Mouse (Mus musculus): Measurements from ENCODE around the gene Camk2n1.

Gene Camk2n1

DNA sequence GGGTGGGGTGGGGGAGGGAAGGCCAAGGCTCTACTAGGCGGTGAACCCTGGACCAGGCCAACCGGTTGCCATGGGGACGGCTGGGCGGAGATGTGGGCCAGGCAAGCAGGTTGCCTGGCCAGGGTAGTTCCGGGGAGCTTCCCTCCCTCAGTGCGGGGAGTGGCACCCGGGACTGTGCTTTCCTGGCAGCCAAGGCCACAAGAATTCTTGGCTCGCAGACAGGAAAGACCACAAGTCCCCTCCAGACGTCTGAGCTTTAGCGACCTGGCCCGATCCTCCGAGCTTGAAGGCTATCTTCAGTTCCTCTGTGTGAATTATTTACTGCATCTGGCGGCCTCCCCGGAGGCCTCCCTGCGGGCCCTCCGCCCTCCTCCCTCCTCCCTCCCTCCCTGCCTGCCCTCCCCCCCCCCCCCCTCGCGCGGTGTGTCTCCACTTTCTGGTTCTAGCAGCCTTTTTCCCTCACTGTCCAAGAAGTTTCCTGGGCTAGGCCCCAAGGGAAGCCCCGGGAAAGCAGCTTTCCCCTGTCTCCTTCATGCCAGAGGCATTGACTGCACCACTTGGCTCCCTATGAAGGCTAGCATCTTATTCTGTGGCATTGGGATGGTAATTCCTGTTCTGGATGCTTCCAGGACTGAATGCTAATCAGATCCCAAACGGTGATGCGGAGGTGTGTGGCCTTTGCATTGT lies 10.7 kb downstream of the Camk2n1 start:
- DNase-seq (ENCODE audit: low spot score in 2 of 2), result no peak

DNA sequence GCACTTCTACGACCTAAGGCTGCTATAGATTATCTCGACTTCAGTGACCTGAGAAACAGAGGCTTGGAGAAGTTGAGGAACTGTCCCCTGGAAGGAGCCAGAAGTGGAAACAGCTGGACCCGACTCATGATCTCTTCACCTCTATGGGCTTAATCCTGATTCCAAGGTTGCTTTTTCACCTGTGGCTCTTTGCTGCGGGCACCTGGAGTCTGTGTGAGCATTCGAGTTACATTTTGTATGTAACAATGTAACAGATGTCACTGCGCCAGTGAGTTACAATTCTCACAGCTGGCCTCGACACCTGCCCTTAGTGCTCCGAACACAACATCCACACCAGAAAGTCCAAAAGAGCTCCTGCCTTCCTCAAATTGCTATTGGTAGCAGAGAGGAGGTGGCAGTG lies 11.3 kb downstream of the Camk2n1 start:
- DNase-seq (ENCODE audit: low spot score in 2 of 2), result no peak

DNA sequence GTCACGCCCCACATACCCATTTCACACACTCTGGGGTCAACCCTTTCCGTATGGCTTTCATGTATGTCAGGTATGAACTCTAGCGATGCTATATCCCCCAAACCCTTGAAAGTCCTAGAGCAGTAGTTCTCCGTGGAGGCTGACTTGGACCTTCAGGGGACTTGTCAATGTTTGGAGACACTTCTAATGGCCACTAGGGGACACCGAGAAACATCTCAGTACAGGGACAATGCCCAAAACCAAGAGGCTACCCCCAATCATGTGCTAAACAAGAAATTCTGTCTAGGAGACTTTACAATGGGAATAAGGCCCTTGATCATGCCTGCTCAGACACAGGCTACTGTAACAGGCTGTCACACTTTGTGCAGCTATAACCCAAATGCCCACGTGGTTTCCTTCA lies 12.6 kb downstream of the Camk2n1 start:
- DNase-seq (ENCODE audit: low spot score in 2 of 2), result no peak

DNA sequence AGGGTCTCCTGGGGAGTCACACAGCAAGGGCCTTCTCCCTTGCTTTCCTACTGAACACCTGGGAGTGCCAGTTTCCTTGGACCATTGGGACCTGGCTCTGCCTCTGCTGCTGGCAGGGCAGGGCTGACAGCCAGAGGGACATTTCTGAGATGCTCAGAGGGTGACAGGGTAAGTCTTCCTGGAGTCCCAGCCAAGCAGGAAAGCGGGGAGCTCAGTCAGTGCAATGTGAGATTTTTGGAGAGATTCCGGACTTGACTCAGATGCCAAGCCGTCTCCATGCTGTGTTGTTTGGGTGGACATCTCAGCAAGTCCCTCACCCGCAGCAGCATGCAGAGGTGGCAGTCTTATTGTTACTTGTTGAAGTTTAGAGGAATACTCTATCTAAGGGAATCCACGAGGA lies 13.3 kb downstream of the Camk2n1 start:
- no peak for DNase-seq (ENCODE audit: low spot score in 2 of 2)

DNA sequence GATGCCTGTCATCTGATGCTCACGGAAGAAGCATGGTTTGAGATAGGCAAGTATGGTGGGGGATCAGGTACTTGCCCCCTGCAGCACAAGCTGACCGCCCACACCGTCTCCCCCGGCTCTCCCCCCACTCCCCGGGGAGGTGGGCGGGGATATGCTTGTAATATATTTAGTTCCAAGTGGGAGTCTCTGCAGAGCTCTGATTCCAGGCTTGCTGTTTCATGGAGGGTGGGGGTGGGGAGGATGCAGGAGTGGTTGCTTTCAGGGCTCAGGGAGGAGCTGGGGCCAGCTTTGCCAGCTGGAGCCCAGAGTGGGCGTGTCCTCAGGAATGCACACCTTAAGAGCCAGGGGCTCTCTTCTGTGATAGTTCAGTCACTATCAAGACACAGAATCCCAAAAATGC lies 15.0 kb downstream of the Camk2n1 start:
- no peak for DNase-seq (ENCODE audit: low spot score in 2 of 2)

DNA sequence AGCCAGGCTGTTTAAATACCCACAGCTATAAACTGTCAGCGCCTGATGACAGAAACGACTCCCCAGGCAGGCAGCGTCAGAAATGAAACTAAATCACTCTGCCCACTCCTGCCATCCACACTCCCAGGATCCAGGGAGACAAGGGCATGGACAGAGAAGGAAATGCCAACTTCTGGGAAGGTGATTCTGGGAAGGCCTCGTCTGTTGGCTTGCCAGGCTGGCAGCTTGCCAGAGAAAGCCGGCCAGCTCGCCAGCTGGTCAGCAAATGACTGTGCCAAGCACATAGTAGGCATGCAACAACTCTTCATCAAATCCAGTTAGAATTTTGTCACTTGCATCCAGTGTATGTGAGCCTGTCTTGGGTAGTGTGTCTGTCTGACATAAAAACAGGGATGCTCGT lies 17.1 kb downstream of the Camk2n1 start:
- DNase-seq (ENCODE audit: low spot score in 2 of 2), result no peak

DNA sequence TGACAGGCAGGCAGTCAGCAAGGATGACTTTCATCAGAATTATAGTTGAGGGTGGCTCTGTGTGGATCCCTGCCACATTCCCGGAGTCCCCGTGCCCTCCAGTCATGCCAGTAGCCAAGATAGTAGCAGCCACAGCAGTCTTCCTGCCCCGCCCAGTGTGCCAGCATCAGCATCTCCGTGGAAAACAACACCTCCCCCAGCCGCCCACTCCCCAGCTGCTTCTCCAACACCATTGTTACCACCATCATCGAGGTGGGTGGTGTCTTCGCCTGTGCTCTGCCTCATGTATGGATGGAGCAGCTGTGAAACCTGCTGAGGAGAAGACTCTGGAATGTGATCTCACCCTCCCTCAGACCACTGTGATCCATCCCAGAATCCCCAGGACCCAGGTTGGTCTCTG lies 25.5 kb downstream of the Camk2n1 start:
- DNase-seq (ENCODE audit: low spot score in 2 of 2), result no peak

DNA sequence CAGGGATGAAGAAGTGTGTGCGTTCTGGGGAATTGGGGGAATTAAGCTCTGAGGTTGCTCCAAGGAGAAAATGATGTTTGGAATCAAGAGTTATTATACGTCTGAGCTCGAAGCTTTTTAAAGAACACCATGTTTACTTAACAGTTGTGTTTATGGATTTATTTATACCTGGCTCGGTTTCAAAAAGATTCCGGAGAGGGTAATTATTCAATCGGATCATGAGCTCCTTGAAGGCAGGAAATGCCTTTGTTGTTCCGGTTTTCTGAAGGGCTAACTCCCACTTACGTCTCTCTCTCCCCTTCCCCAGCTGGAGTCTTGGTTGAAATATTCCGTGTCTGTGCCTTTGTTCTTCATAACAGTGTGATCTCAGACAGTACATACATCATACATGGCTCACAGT lies 26.8 kb downstream of the Camk2n1 start:
- no peak for DNase-seq (ENCODE audit: low spot score in 2 of 2)

DNA sequence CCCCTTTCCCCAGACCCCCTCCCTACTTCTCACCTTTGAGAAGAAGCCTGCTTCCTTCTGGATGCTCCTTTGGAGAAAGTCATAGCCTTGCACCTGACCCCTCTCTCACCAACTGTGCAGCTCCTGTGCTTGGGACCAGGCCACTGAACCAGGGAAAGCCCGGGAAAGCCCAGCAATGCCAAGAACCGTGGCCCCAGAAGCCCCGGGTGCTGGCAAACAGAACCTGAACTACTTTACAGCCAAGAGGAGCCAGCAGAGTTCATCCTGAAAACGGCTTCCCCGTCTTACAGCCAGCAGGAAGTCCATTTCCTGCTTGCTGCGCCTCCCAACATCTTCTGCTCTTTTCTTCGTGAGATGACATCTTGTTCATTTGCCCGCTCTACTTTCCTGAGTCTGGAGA lies 28.6 kb downstream of the Camk2n1 start:
- no peak for DNase-seq (ENCODE audit: low spot score in 2 of 2)

DNA sequence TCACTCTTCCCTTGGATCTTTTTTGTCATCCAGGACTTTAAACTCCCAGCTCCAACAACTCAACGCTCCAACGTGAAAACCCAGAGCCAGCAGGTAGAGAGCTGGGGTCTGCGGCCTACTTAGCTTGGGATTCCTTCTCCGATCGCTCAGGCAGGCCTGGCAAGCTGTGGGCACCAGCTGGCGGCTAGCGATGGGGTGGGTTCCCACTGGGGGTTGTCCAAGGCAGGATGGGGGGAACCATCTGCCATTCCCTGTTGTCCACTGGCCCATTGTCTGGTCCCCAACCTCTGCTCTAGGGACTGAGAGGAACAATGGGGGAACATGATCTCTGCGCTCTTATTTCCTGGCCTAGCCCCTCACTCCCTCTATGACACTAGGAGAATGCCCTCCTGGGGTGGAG lies 34.1 kb downstream of the Camk2n1 start:
- no peak for DNase-seq (ENCODE audit: low spot score in 2 of 2)

DNA sequence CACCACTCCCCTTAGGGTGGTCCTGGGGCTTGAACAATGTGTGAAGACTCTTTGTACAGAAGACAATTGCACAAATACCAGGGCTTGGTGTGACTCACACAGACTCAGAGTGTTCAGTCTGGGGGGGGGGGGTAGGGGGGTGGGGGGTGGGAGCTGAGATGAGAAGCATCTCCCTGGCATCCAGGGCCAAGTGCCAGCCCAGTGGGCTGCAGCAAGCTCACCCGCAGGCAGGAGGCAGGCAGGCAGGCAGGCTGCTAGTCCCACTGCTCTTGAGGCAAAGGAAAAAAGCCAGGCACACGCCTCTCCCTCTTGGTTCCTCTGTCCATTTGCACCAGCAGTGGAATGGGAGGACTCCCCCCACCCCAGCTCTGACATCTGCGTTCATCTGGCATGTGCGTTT lies 37.0 kb downstream of the Camk2n1 start:
- DNase-seq (ENCODE audit: low spot score in 2 of 2), result no peak

DNA sequence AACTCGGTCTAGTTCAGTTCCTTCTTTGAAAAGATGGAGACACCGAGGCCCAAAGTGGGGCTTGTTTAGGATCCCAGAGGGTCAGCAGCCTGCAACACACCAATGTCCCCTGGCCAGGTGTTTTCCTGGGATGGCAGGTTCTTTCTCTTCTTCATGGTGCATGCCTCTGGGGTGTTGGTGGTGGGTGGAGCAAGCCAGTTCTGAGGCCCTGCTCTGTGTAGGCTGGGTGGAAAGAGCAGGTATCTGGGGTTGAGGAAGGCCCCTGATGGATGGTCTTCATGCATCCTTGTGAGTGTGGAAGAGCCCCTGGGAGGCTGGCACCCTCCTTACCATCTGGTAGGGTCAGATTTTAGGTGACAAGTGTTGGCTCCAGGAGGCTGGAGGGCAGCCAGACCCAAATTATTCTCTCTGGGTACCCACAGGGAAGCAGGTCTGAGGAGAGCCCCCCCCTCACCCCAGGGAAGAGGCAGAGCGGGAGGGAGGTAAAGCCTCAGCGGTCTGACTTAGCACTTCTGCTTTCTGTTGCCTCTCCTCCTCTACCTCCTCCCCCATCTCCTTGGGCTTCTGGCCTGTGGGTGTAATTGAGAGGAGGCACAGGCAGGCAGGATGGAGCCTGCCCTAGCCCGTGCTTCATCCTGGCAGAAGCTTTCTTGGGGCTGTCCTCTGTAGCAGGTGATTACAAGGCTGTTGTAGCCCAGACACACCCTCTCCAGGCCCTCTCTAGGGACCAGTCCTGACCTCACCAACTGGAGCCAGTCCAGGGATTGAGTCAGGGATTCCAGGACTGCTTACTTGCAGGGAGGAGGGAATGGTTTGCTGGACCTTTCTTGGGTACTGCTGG lies 39.3 kb downstream of the Camk2n1 start:
- no peak for DNase-seq (ENCODE audit: low spot score in 2 of 2)

DNA sequence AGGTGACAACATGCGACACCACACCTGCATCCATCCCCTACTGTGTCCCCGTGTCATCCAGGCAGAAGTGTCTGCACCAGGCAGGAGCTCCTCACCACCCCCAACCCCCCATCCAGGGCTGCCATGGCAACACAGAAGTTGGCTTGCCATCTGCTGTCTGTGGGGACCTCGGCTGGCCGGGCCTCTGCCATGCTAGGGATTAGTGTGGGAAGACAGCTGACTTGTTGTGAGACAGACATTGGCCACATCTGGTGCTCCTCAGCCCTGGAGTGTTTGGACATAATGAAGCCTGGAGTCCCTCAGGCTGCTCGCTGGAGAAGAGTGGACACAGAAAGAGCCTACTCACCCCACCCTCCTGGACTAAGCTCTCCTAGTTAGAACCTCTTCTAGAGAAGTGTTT lies 40.8 kb downstream of the Camk2n1 start:
- no peak for DNase-seq (ENCODE audit: low spot score in 2 of 2)

DNA sequence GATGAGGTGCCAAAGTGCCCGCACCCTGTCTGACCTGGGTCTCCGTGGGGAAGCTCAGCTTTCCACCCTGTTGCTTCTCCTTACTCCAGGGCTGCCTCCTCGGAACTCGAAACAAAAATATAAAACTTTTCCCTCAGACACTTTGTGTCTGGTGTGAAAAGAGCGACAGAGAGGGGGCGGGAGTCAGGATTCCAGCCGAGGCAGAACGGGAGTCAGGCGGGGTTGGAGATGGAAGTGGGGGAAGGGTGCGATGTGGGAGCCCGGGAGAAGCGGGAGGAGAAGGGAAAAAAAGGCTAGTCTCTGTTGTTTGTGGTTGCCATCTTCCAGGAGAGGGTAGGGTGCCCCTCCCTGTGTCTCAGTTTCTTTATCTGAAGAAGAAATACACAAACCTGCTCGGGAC lies 41.7 kb downstream of the Camk2n1 start:
- DNase-seq (ENCODE audit: low spot score in 2 of 2), result no peak

DNA sequence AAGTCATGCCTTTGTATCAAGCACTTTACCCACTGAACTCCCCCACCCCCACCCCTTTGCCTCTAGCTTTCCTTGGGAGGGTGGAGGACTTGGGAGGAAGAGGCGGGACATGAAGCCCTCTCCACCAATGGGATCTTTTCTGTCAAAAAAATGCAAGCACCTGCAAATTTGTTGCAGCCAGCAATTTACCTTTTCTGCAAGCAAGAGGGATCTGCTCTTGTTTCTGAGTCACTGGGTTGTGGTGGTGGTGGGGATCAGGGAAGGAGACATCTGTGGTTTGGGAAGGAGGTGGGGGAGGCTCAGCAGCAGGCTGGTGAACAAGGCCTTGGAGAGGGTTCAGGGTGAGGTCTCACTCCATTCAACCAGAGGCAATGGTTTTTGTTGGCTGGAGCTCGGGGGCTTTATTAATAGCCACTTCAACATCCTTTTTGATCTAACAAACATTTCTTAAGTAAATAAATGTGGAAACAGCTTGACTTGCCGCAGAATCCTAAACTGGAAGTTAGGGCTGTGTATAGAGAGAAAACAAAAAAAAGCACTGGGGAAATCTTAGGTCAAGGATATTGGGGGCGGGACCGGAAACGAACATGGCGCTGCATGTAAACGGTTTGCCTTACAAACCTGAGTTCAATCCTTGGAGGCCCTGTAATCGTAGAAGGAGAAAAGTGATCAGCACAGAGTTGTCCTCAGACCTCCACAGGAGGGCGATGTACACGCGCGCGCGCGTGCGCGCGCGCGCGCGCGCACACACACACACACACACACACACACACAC lies 42.8 kb downstream of the Camk2n1 start:
- DNase-seq (ENCODE audit: low spot score in 2 of 2), result no peak

DNA sequence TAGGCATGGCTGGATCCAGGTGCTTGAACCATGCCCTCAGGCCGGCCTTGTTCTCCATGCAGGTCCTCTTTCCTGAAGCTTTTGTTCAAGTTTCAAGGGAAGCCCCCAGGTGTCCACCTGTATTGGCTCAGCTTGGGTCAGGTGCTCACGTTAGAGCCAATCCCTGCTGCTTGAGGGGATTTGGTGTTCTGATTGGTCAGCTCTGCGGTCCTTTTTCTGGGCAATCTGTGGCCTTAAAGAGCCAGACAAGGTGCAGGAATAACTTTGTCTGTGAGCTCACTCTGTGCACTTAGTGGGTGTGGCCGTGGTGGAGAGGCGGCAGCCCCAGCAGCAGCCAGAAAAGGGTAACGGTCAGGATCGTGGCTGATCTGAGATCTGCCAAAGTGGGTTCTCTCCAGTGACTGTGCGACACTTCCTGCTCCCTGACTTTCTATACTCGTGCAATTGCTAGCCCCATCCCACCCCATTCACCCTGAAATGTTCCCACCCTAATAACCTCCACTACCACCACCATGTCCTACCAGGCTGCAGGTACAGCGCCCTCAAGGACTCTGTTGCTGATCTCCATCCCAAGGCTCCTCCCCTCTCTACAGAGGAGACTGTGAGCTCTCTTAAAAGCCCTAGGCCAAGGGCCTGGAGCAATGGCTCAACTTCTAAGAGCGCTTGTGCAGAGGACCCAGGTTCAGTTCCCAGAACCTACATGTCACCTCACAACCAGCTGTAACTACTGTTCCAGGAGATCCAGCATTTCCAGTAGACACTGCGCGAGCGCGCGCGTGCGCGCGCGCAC lies 45.9 kb downstream of the Camk2n1 start:
- DNase-seq (ENCODE audit: low spot score in 2 of 2), result no peak

DNA sequence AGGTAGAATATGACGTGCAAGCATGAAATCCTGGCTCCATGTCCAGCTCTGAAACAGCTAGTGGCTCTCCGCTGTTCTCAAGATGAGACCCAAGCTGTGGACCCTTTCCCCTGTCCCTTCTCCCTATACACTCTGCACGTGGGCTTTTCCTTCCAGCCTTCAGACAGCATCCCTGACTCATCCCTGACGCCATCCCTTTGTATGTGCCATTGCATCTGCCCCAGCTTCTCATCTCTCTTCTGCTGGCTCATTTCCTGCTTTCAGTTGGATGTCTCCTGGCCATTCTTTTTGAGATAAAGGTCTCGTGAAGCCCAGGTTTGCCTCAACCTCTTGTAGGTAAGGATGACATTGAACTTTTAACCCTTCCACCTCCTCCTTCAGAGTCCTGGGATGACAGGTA lies 46.9 kb downstream of the Camk2n1 start:
- DNase-seq (ENCODE audit: low spot score in 2 of 2), result no peak

DNA sequence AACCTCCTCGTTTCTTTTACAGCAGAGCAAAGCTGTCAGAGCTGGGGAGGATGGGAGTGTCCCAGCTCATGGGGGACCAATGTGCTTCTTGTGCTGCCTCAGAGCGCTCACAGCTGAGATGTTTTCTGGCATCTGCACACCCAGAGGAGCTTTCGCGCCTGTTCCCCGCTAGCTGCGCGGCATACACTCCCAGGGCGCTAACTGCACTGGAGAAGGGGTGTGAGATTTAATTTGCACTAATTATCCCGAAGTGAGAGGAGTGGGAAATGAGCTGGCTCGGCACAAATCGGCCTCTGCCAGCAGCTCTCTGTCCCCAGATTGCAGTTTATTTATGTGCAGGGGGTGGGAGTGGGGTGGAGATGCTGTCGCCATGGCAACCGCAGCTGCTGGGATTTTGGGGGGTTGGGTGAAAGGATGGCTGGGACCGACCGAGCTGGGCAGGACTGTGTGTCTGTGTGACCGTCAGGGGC lies 50.6 kb downstream of the Camk2n1 start:
- DNase-seq (ENCODE audit: low spot score in 2 of 2), result no peak

DNA sequence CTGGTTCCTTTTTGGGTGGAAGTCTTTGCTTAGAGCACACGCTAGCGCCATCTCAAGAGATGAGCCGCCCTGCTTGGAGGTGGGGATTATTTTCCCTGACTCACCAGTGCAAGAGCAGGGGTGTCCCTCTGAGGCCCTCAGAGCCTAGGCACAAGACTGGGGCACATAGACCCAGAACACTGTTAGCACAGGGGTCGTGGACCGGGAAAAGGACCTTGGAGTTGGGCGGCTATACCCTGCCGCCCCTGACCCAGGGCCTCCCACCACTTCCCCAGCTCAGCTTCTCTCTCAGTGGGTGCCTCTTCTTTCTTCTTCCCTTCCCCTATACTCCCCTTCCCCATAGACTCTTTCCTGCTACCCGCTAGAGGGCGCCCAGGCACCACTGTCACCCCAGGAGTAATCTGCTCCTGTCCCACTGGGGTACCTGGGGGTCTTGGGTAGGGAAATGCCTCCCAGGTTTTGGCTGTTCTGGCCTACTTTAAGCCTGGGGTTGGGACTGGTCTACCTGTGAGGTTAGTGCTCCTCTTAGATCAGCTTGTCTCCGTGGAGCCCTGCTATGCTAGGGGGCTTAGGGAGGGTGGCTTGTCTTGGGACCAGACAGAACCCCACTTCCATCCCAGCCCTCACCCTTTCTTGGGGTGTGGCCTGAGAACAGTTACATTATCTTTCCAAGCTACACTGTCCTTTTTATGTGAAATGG lies 51.2 kb downstream of the Camk2n1 start:
- DNase-seq (ENCODE audit: low spot score in 2 of 2), result no peak

DNA sequence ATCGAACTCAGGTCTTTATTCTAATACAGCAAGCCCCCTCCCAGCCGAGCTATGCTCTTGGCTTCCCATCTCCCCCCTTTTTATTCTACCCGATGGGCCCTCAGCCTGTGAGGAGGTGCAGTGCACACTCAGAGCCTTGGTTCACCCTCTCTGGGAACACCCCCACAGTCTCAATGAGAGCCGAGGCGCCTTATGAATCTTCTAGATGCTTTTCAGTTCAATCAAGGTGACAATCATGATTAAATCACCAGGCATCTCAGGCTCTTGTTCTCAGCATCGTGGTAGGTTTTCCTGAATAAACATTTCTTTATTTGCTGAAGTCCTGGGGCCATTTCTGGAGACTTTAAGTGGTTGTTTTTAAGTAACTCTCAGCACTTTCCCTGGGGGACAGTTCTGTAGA lies 53.8 kb downstream of the Camk2n1 start:
- DNase-seq (ENCODE audit: low spot score in 2 of 2), result no peak
